Mouse (Mus musculus) ES-E14 (cell line): ENCODE data around the gene Llgl2. TPM values are rescaled to one million over a fixed set of nuclear protein-coding genes. Genes with fewer than 3 reads are reported as not detected.

Experiments used
- DNase-seq: peaks from one replicate; pipeline ENCODE4 v3.0.0-alpha.2; 2013; ENCODE audit warnings: low read depth, low spot score
- H3K27ac ChIP-seq: 2 replicates; pipeline ENCODE4 v1.5.1; 2012; ENCODE audit warnings: low read depth, mild to moderate bottlenecking, low read length, moderate library complexity, mixed read lengths; ENCODE audit not compliant: poor library complexity, insufficient read depth, severe bottlenecking
- H3K36me3 ChIP-seq: 2 replicates; pipeline ENCODE4 v1.6.1; 2012; ENCODE audit warnings: mild to moderate bottlenecking, low read length, moderate library complexity, mixed read lengths; ENCODE audit not compliant: control insufficient read depth, poor library complexity, insufficient read depth, severe bottlenecking
- H3K4me1 ChIP-seq, 2 experiments: fragments of 150-350 bp in 1 of 2; sonication (generic) in 1 of 2; 2 replicates each; pipeline ENCODE4 v1.6.1; 2012; ENCODE audit warnings: low read length in 2 of 2, mild to moderate bottlenecking in 1 of 2, mixed read lengths in 1 of 2; ENCODE audit not compliant: control insufficient read depth in 2 of 2, insufficient read depth in 2 of 2, poor library complexity in 1 of 2
- H3K4me3 ChIP-seq, 2 experiments: fragments of 150-350 bp in 1 of 2; sonication (generic) in 1 of 2; 2 replicates each; pipeline ENCODE4 v1.5.1; 2012; ENCODE audit warnings: low read length in 2 of 2, low read depth in 1 of 2, mild to moderate bottlenecking in 1 of 2, mixed read lengths in 1 of 2; ENCODE audit not compliant: insufficient read depth in 1 of 2, poor library complexity in 1 of 2, severe bottlenecking in 1 of 2
- H3K9ac ChIP-seq: 2 replicates; pipeline ENCODE4 v1.6.1; 2012; ENCODE audit warnings: low read depth, mild to moderate bottlenecking, low read length, mixed read lengths; ENCODE audit not compliant: poor library complexity, insufficient read depth, severe bottlenecking
- H3K9me3 ChIP-seq: fragments of 150-350 bp; sonication (generic); 2 replicates; pipeline ENCODE4 v1.6.1; 2012; ENCODE audit warnings: low read depth, mild to moderate bottlenecking, low read length; ENCODE audit not compliant: control insufficient read depth, insufficient read depth
- CHD2 ChIP-seq: IDR thresholded peaks from 2 replicates; pipeline ENCODE4 v1.6.1; 2014; ENCODE audit warnings: mild to moderate bottlenecking, low read depth, low read length, inconsistent platforms
- HCFC1 ChIP-seq: IDR thresholded peaks from 2 replicates; pipeline ENCODE4 v1.6.1; 2012; ENCODE audit warnings: low read length, inconsistent platforms, borderline replicate concordance; ENCODE audit not compliant: insufficient read depth
- MAFK ChIP-seq: IDR thresholded peaks from 2 replicates; pipeline ENCODE4 v1.6.1; 2014; ENCODE audit warnings: mild to moderate bottlenecking, low read depth, low read length, inconsistent platforms; ENCODE audit not compliant: insufficient read depth
- ZC3H11A ChIP-seq: IDR thresholded peaks from 2 replicates; pipeline ENCODE4 v1.6.1; 2012; ENCODE audit warnings: low read depth, mild to moderate bottlenecking, inconsistent platforms, low read length, borderline replicate concordance
- ZNF384 ChIP-seq: IDR thresholded peaks from 2 replicates; pipeline ENCODE4 v1.6.1; 2012; ENCODE audit warnings: low read depth, low read length, inconsistent platforms
- in situ Hi-C, 2 experiments: fragments of 600-800 bp; cut with MboI; formaldehyde crosslinking; loops; one replicate each; pipeline ENCODE4 v1.15.1; 2025; ENCODE audit warnings: low sequenced_read_pairs in 2 of 2, inconsistent platforms in 1 of 2; ENCODE audit not compliant: unreplicated experiment in 2 of 2
- total RNA-seq: library from RNA; depleted of rRNA; stranded (reverse); fragments of 300-350 nt; gene quantifications from 2 replicates; pipeline ENCODE4 v1.2.3, GENCODE M21; 2012

Gene Llgl2
- total RNA-seq, 1 experiment: 145 TPM

DNA sequence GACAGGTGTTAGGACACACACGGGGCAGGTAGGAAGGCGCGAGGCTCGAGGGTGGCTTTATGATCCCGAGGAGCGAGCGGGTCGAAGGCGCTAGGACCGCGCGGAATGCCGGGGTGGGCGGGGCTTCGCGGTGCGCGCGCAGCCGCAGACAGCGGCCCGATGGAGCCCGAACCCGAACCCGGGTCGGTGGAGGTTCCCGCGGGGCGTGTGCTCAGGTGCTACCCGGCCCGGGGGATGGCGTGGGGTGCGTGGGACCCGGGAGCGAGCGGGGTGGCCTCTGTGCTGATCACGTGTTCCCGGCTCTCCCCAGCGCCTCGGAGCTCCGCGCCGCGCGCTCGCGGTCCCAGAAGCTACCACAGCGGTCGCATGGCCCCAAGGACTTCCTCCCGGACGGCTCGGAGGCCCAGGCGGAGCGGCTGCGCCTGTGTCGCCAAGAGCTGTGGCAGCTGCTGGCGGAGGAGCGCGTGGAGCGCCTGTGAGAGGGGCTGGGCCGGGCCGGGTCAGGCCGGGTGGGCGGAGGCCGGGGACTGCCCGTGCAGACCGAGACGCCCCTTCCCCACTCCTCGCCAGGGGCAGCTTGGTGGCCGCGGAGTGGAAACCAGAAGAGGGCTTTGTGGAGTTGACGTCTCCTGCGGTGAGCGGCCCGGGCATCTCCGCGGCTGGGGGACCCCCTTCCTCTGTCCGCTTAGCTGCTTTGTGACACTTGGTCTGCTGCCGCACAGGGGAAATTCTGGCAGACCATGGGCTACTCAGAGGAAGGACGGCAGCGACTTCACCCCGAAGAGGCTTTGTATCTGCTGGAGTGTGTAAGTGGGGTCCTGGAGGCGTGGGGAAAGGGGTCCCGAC lies 9.0 kb upstream of the Llgl2 start, which contains the start of gene Tsen54:
Gene Tsen54, plus strand, starts transcription at position 120 of the 846 bp plus-strand sequence.
- peak; percentile 60; the same call in 1 of the 2 replicates for TF ChIP-seq HCFC1
- TF ChIP-seq ZNF384: no peak
- Histone ChIP-seq H3K27ac (no peak within 1 kb of the TSS), H3K36me3 (peaks cover 13% of the 10 kb centered on the region), H3K9ac (peak within 1 kb of the TSS; percentile 92), H3K9me3 (no peaks in the 10 kb centered on the region), H3K4me3 (peak within 1 kb of the TSS; percentile 91 to 94), H3K4me1 (peaks cover 0 to 9% of the 10 kb centered on the region in 2 experiments; a peak in 2 of 4 replicates)
- DNase-seq: peak; percentile 54
- in situ Hi-C loops: no loop called here

DNA sequence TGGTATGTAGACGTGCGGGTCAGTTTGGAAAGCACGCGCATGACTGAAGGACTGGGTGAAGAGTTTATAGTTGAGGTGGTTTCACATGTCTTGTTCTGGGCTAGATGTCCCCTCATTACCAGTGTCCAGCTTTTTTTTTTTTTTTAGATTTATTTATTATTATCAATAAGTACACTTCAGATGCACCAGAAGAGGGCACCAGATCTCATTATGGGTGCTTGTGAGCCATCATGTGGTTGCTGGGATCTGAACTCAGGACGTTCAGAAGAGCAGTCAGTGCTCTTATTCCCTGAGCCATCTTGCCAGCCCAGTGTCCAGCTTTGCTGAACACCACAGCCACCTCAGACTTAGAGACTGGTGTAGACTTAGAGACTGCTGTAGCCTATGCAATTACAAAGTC lies 6.5 kb upstream of the Llgl2 start:
- no peak overlapping the region for H3K4me3 ChIP-seq
- no peak overlapping the region for H3K9ac ChIP-seq
- peaks cover 31% of the 10 kb centered on the region for H3K36me3 ChIP-seq
- no peak for TF ChIP-seq CHD2
- 0 out of 2 replicates have a peak, but pooled peaks have one; percentile 11 for TF ChIP-seq ZNF384
- TF ChIP-seq HCFC1: no peak
- no peak for TF ChIP-seq ZC3H11A
- H3K9me3 ChIP-seq: no peaks in the 10 kb centered on the region
- peaks cover 0 to 4% of the 10 kb centered on the region in 2 experiments; a peak in 2 of 4 replicates for H3K4me1 ChIP-seq
- H3K27ac ChIP-seq: no peak overlapping the region
- in situ Hi-C loops: no loop called here
- DNase-seq: no peak

DNA sequence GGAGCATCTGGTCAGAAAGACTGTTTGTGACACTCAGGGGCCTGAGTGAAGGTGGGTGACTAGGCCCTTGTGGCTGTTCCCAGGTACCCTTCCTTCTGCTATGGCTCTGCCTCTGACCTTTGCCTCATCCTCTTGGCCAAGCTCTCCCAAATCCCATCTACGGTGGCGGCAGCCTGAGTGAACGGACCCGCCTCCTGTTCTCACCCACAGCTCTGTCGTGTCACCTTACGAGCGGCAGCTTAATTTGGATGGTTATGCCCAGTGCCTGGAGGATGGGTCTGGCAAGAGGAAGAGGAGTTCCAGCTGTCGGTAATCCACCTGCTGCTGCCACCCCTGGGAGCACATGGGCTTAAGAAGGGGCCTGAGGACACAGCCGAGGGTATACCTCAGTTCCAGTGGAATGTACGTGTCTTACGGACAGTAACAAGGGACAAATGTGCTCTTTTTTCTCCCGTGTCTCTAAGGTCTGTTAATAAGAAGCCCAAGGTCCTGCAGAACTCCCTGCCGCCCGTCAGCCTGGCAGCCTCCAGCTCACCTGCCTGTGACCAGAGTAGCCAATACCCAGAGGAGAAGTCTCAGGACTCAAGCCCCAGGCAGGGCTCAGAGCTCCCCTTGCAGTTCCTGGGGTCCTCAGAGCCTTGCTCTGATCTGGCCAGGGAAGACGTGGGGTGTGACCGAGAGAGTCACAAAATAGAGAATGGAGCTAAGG lies 3.8 kb upstream of the Llgl2 start:
- Histone ChIP-seq H3K9ac (no peak overlapping the region), H3K4me1 (no peaks in the 10 kb centered on the region; a peak in 1 of 4 replicates), H3K36me3 (peaks cover 35% of the 10 kb centered on the region), H3K4me3 (no peak overlapping the region), H3K27ac (no peak overlapping the region), H3K9me3 (no peaks in the 10 kb centered on the region)
- no peak for TF ChIP-seq CHD2
- no peak for TF ChIP-seq HCFC1
- in situ Hi-C loops: no loop called here
- DNase-seq: no peak

DNA sequence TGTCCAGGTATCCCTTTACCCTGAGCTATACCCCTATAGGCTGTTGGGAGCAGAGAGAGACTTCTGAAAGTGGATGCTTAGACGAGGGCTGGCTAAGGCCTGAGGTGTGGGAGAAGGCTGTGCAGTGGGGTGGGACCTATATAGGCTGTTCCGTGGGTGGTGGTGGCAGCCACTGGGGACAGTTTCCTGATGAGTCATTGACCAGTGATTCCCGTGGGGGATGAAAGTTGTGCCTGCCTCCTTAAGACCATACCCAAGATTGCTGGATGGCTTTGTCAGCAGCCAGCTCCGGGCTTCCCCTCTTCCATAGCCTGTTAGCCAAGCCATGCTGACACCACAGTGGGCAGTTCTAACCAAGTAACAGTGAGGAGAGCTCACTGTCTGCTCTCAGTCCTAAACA lies 2.8 kb upstream of the Llgl2 start:
- Histone ChIP-seq H3K4me1 (peaks cover 0 to under 1% of the 10 kb centered on the region in 2 experiments; a peak in 1 of 4 replicates), H3K36me3 (peaks cover 35% of the 10 kb centered on the region), H3K27ac (no peak overlapping the region), H3K4me3 (no peak overlapping the region), H3K9me3 (no peaks in the 10 kb centered on the region), H3K9ac (no peak overlapping the region)
- in situ Hi-C loops: no loop called here
- no peak for DNase-seq
- TF ChIP-seq CHD2: no peak
- TF ChIP-seq HCFC1: no peak
- TF ChIP-seq ZC3H11A: no peak
- no peak for TF ChIP-seq MAFK
- TF ChIP-seq ZNF384: no peak
